Mouse (Mus musculus): ENCODE measurements around the gene Wwox. TPM values are rescaled to one million over a fixed set of nuclear protein-coding genes. Genes with fewer than 3 reads are reported as not detected.
A peak's percentile ranks its signal among the peaks of the same experiment; 100 is the strongest.

Gene Wwox
- total RNA-seq, 2 experiments from 2014 or later, result 5.3 to 8.7 TPM

GRCm38 (mm10) chr8:114743185-114743915, 303.9 kb downstream of the Wwox start:
- DNase-seq, result no peak

- DNase-seq, result no peak
Measured at GRCm38 (mm10) chr8:114746373-114746772, 306.9 kb downstream of the Wwox start.

GRCm38 (mm10) chr8:114751376-114752135, 312.1 kb downstream of the Wwox start:
- DNase-seq, result no peak

- DNase-seq, result no peak
Measured at GRCm38 (mm10) chr8:114759621-114760020, 320.2 kb downstream of the Wwox start.

- DNase-seq, result no peak
Measured at GRCm38 (mm10) chr8:114768536-114768935, 329.1 kb downstream of the Wwox start.

- DNase-seq, result peak; percentile 33
Measured at GRCm38 (mm10) chr8:114770856-114771776, 331.7 kb downstream of the Wwox start.

GRCm38 (mm10) chr8:114772276-114772849, 332.9 kb downstream of the Wwox start:
- DNase-seq, result no peak

GRCm38 (mm10) chr8:114773461-114774414, 334.3 kb downstream of the Wwox start:
- peak; percentile 75 for DNase-seq

- DNase-seq, result no peak
Measured at GRCm38 (mm10) chr8:114774415-114774775, 334.9 kb downstream of the Wwox start.

- no peak for DNase-seq
Measured at GRCm38 (mm10) chr8:114775543-114775942, 336.1 kb downstream of the Wwox start.

GRCm38 (mm10) chr8:114776696-114777095, 337.2 kb downstream of the Wwox start:
- no peak for DNase-seq

GRCm38 (mm10) chr8:114777271-114777980, 338.0 kb downstream of the Wwox start:
- DNase-seq, result no peak

GRCm38 (mm10) chr8:114779002-114779401, 339.5 kb downstream of the Wwox start:
- DNase-seq, result no peak

- no peak for DNase-seq
Measured at GRCm38 (mm10) chr8:114783321-114783720, 343.9 kb downstream of the Wwox start.

- DNase-seq, result no peak
Measured at GRCm38 (mm10) chr8:114785834-114786233, 346.4 kb downstream of the Wwox start.

- no peak for DNase-seq
Measured at GRCm38 (mm10) chr8:114789616-114790015, 350.2 kb downstream of the Wwox start.

GRCm38 (mm10) chr8:114790754-114791153, 351.3 kb downstream of the Wwox start:
- no peak for DNase-seq

- no peak for DNase-seq
Measured at GRCm38 (mm10) chr8:114793682-114794081, 354.2 kb downstream of the Wwox start.

- DNase-seq, result no peak
Measured at GRCm38 (mm10) chr8:114801428-114802134, 362.1 kb downstream of the Wwox start.

- DNase-seq, result no peak
Measured at GRCm38 (mm10) chr8:114803113-114803512, 363.7 kb downstream of the Wwox start.

Data from gastrocnemius, postnatal 25 days (tissue).